ENCODE assay signal across 15 mouse cellular contexts in genomic region chr4:137096353-137096752, GRCm38 (mm10).
"Had no signal": no experiment of that assay in that cellular context is flagged by ENCODE, and none has a peak within 500 bp of the region (broad histone marks: within the 10 kb centered on the region; RNA-seq: fewer than 3 reads in every experiment).

No protein-coding gene starts in this region.

- H3K4me2 ChIP-seq: kidney, embryonic 15.5 days; limb, embryonic 12.5 days; liver, embryonic 11.5 days; liver, embryonic 15.5 days; lung, embryonic 14.5 days; neural tube, embryonic 15.5 days had no signal

- H3K9me3 ChIP-seq: kidney, embryonic 15.5 days; limb, embryonic 12.5 days; liver, embryonic 15.5 days; midbrain, embryonic 10.5 days; neural tube, embryonic 15.5 days had no signal

- H3K36me3 ChIP-seq: kidney, embryonic 15.5 days; limb, embryonic 12.5 days; liver, embryonic 15.5 days; midbrain, embryonic 10.5 days; neural tube, embryonic 15.5 days had no signal

- H3K9ac ChIP-seq: kidney, embryonic 15.5 days; limb, embryonic 12.5 days; liver, embryonic 15.5 days; lung, embryonic 14.5 days; neural tube, embryonic 15.5 days had no signal

- H3K4me1 ChIP-seq: kidney, embryonic 15.5 days; liver, embryonic 15.5 days had no signal

- DNase-seq: kidney, postnatal 14 days; lung, embryonic 14.5 days; lung, postnatal 10 days; lung, postnatal 4 days; midbrain, embryonic 14.5 days; thymus, adult 18-20 months; thymus, postnatal 14 days had no signal

- H3K27ac ChIP-seq: kidney, embryonic 15.5 days; left cerebral cortex, adult 2 months; limb, embryonic 12.5 days; liver, embryonic 15.5 days; midbrain, embryonic 10.5 days; neural tube, embryonic 15.5 days had no signal

- H3K27me3 ChIP-seq: limb, embryonic 12.5 days; neural tube, embryonic 15.5 days had no signal

- H3K4me3 ChIP-seq: kidney, embryonic 15.5 days; left cerebral cortex, adult 2 months; limb, embryonic 12.5 days; liver, embryonic 15.5 days; midbrain, embryonic 10.5 days; myocyte; neural tube, embryonic 15.5 days had no signal
